Mouse (Mus musculus) stomach, embryonic 16.5 days (tissue): ENCODE measurements around the gene Hist1h4m. TPM values are rescaled to one million over a fixed set of nuclear protein-coding genes. Genes with fewer than 3 reads are reported as not detected.
"Not testable (repeated sequence)": the region's sequence is repeated elsewhere in the genome, so short reads cannot be mapped to it uniquely, and the experiment has no call there.

Experiments used
- ATAC-seq: fragments of 200-750 bp; cut with Nextera tagmentation; 2 replicates; pipeline ENCODE4 v1.8.0; 2017; ENCODE audit warnings: moderate number of reproducible peaks, moderate TSS enrichment; ENCODE audit not compliant: insufficient read depth, low FRiP score
- H3K27ac ChIP-seq: fragments of 300-500 bp; sonication (generic); 2 replicates; pipeline ENCODE4 v1.5.1; 2014; ENCODE audit warnings: low read length
- H3K27me3 ChIP-seq: fragments of 300-500 bp; sonication (generic); 2 replicates; pipeline ENCODE4 v1.6.1; 2014; ENCODE audit warnings: low read length, control low read depth, mixed read lengths; ENCODE audit not compliant: control insufficient read depth, insufficient read depth
- H3K36me3 ChIP-seq: fragments of 300-500 bp; sonication (generic); 2 replicates; pipeline ENCODE4 v1.6.1; 2014; ENCODE audit warnings: low read length; ENCODE audit not compliant: control insufficient read depth, insufficient read depth
- H3K4me1 ChIP-seq: fragments of 300-500 bp; sonication (generic); 2 replicates; pipeline ENCODE4 v1.6.1; 2014; ENCODE audit warnings: low read length, control low read depth, mixed read lengths; ENCODE audit not compliant: control insufficient read depth, insufficient read depth
- H3K4me2 ChIP-seq: fragments of 300-500 bp; sonication (generic); 2 replicates; pipeline ENCODE4 v1.6.1; 2014; ENCODE audit warnings: low read depth, low read length, mixed read lengths
- H3K4me3 ChIP-seq: fragments of 300-500 bp; sonication (generic); replicated peaks from 2 replicates; pipeline ENCODE4 v1.5.1; 2014; ENCODE audit warnings: mild to moderate bottlenecking, low read length
- H3K9ac ChIP-seq: fragments of 300-500 bp; sonication (generic); 2 replicates; pipeline ENCODE4 v1.6.1; 2014; ENCODE audit warnings: low read length
- H3K9me3 ChIP-seq: fragments of 300-500 bp; sonication (generic); replicated peaks from 2 replicates; pipeline ENCODE4 v1.6.1; 2016; ENCODE audit warnings: low read length, control low read depth; ENCODE audit not compliant: control insufficient read depth
- WGBS: fragments of 180-500 bp; shearing (Covaris S2); extraction: QIAGEN DNeasy Blood & Tissue Kit; methylation state at CpG from one replicate; pipeline ENCODE4 v1.1.7; 2014; 5-methylcytosine and 5-hydroxymethylcytosine counted together
- polyA plus RNA-seq: library from polyadenylated mRNA; unstranded; fragments of >200 nt; fragmentation: Nextera tagmentation; extraction: Ambion mirVana; gene quantifications from 2 replicates; pipeline ENCODE4 v1.2.1, GENCODE M21; 2015

Hist1h4m gene
- not detected in 2 replicates for polyA plus RNA-seq

GRCm38 (mm10) chr13:21811539-21811938 is at the start of gene Hist1h4m:
Hist1h4m (plus strand) TSS chr13:21811746.
- Histone ChIP-seq H3K4me2 (peak within 1 kb of the TSS; percentile 39; the same call in 1 of the 2 replicates), H3K4me3 (peak within 1 kb of the TSS; percentile 25; the same call in 1 of the 2 replicates)
- no CpG with 5 or more reads among the region's 24 CpGs for WGBS
- not testable (repeated sequence) for H3K36me3 ChIP-seq, H3K27ac ChIP-seq, H3K27me3 ChIP-seq, H3K9ac ChIP-seq, H3K9me3 ChIP-seq, H3K4me1 ChIP-seq
- peak; percentile 72; the same call in 1 of the 2 replicates for ATAC-seq

GRCm38 (mm10) chr13:21778814-21779766 is 32.5 kb upstream of the Hist1h4m start:
- Histone ChIP-seq H3K4me1 (peaks cover 27% of the 10 kb centered on the region), H3K27me3 (no peaks in the 10 kb centered on the region), H3K9ac (peak overlapping the region; percentile 85), H3K4me2 (peak overlapping the region; percentile 93), H3K9me3 (no peaks in the 10 kb centered on the region), H3K4me3 (peak overlapping the region; percentile 52), H3K27ac (peak overlapping the region; percentile 96), H3K36me3 (no peaks in the 10 kb centered on the region)
- WGBS: 2% methylated on average over 33 of the region's 33 CpGs
- peak; percentile 88 for ATAC-seq

GRCm38 (mm10) chr13:21779767-21780731 is 31.5 kb upstream of the Hist1h4m start, which contains the start of gene Hist1h1b:
Hist1h1b (minus strand) TSS chr13:21780625.
- H3K27ac ChIP-seq: peak within 1 kb of the TSS; percentile 96
- H3K4me1 ChIP-seq: peaks cover 32% of the 10 kb centered on the region
- no peaks in the 10 kb centered on the region for H3K9me3 ChIP-seq
- no peaks in the 10 kb centered on the region for H3K36me3 ChIP-seq
- peak; percentile 41; the same call in 1 of the 2 replicates for ATAC-seq
- WGBS: under 1% methylated on average over 44 of the region's 44 CpGs
- H3K9ac ChIP-seq: peak within 1 kb of the TSS; percentile 85
- peak within 1 kb of the TSS; percentile 93 for H3K4me2 ChIP-seq
- H3K4me3 ChIP-seq: peak within 1 kb of the TSS; percentile 52
- no peaks in the 10 kb centered on the region for H3K27me3 ChIP-seq

GRCm38 (mm10) chr13:21781021-21781555 is 30.5 kb upstream of the Hist1h4m start:
- no peaks in the 10 kb centered on the region for H3K36me3 ChIP-seq
- peak overlapping the region; percentile 85; the same call in 1 of the 2 replicates for H3K9ac ChIP-seq
- peak overlapping the region; percentile 96 for H3K27ac ChIP-seq
- ATAC-seq: no peak
- peak overlapping the region; percentile 52; the same call in 1 of the 2 replicates for H3K4me3 ChIP-seq
- WGBS: 43% methylated on average over 6 of the region's 6 CpGs
- peaks cover 35% of the 10 kb centered on the region for H3K4me1 ChIP-seq
- peak overlapping the region; percentile 93 for H3K4me2 ChIP-seq
- H3K9me3 ChIP-seq: no peaks in the 10 kb centered on the region
- H3K27me3 ChIP-seq: no peaks in the 10 kb centered on the region

GRCm38 (mm10) chr13:21781639-21782038 is 29.9 kb upstream of the Hist1h4m start:
- no peaks in the 10 kb centered on the region for H3K36me3 ChIP-seq
- H3K4me1 ChIP-seq: peaks cover 36% of the 10 kb centered on the region
- WGBS: 85% methylated on average over 1 of the region's 1 CpGs
- H3K4me3 ChIP-seq: no peak overlapping the region
- H3K9me3 ChIP-seq: no peaks in the 10 kb centered on the region
- ATAC-seq: no peak
- no peaks in the 10 kb centered on the region for H3K27me3 ChIP-seq
- H3K27ac ChIP-seq: no peak overlapping the region
- no peak overlapping the region for H3K9ac ChIP-seq
- H3K4me2 ChIP-seq: no peak overlapping the region

- Histone ChIP-seq H3K9ac (peak overlapping the region; percentile 76), H3K4me1 (peaks cover 36% of the 10 kb centered on the region), H3K4me3 (peak overlapping the region; percentile 51), H3K27ac (peak overlapping the region; percentile 88), H3K4me2 (peak overlapping the region; percentile 62)
- WGBS: 3% methylated on average over 17 of the region's 35 CpGs
- not testable (repeated sequence) for H3K27me3 ChIP-seq, ATAC-seq, H3K36me3 ChIP-seq, H3K9me3 ChIP-seq
These were observed 28.9 kb upstream of the Hist1h4m start for GRCm38 (mm10) chr13:21782361-21783254.

- H3K36me3 ChIP-seq: no peaks in the 10 kb centered on the region
- H3K27ac ChIP-seq: peak within 1 kb of the TSS; percentile 91
- H3K27me3 ChIP-seq: no peaks in the 10 kb centered on the region
- peaks cover 39% of the 10 kb centered on the region for H3K4me1 ChIP-seq
- WGBS: under 1% methylated on average over 15 of the region's 20 CpGs
- peak within 1 kb of the TSS; percentile 62 for H3K4me2 ChIP-seq
- ATAC-seq: peak; percentile 67
- no peaks in the 10 kb centered on the region for H3K9me3 ChIP-seq
- H3K9ac ChIP-seq: peak within 1 kb of the TSS; percentile 76
- H3K4me3 ChIP-seq: peak within 1 kb of the TSS; percentile 51
These were observed 28.3 kb upstream of the Hist1h4m start, which contains the start of gene Hist1h3i for GRCm38 (mm10) chr13:21783255-21783617. Hist1h3i (minus strand) TSS chr13:21783370.

- peak overlapping the region; percentile 91 for H3K27ac ChIP-seq
- H3K9me3 ChIP-seq: no peaks in the 10 kb centered on the region
- no peak for ATAC-seq
- peak overlapping the region; percentile 40 for H3K4me3 ChIP-seq
- no peaks in the 10 kb centered on the region for H3K27me3 ChIP-seq
- H3K9ac ChIP-seq: peak overlapping the region; percentile 64
- H3K4me1 ChIP-seq: peaks cover 41% of the 10 kb centered on the region
- under 1% methylated on average over 9 of the region's 9 CpGs for WGBS
- H3K36me3 ChIP-seq: no peaks in the 10 kb centered on the region
- H3K4me2 ChIP-seq: peak overlapping the region; percentile 62
These were observed 27.8 kb upstream of the Hist1h4m start for GRCm38 (mm10) chr13:21783734-21784161.
